Mouse (Mus musculus) erythroid progenitor cell, adult 5-6 weeks (primary cell): ENCODE measurements around the gene Nfatc2ip. TPM values are rescaled to one million over a fixed set of nuclear protein-coding genes. Genes with fewer than 3 reads are reported as not detected.

Source experiments
- total RNA-seq, 2 experiments: library from RNA; stranded (forward) in 1 of 2; stranded (reverse) in 1 of 2; fragments of 150-400 nt in 1 of 2; fragments of 186-747, 209-891 nt in 1 of 2; gene quantifications; 2 replicates each; pipeline versions ENCODE4 v1.2.3 to v1.2.4; 2015 to 2017; ENCODE audit warnings: low replicate concordance in 2 of 2

The Nfatc2ip gene
- total RNA-seq, 2 experiments from 2014 or later, result 10.1 to 22.7 TPM

Other genes with a start within 250 kb of the Nfatc2ip start
- gene Xpo6, start 196.2 kb downstream of the Nfatc2ip start, total RNA-seq (2015; ENCODE audit: low replicate concordance), result 58.4 and 66.2 TPM in 2 replicates
- gene Xpo6, start 196.2 kb downstream of the Nfatc2ip start, total RNA-seq (2017; ENCODE audit: low replicate concordance), result 21.9 and 25.2 TPM in 2 replicates
- 2.5 and 5.0 TPM in 2 replicates for gene Sbk1, start 124.1 kb downstream of the Nfatc2ip start, total RNA-seq (2015; ENCODE audit: low replicate concordance)
- gene Sbk1, start 124.1 kb downstream of the Nfatc2ip start, total RNA-seq (2017; ENCODE audit: low replicate concordance), result 3.4 and 4.0 TPM in 2 replicates
- gene Lat, start 27.2 kb downstream of the Nfatc2ip start, total RNA-seq (2015; ENCODE audit: low replicate concordance), result 13.4 and 22.7 TPM in 2 replicates
- gene Lat, start 27.2 kb downstream of the Nfatc2ip start, total RNA-seq (2017; ENCODE audit: low replicate concordance), result 1.7 and 3.5 TPM in 2 replicates
- gene Spns1, start 19.3 kb downstream of the Nfatc2ip start, total RNA-seq (2015; ENCODE audit: low replicate concordance), result 7.6 and 8.0 TPM in 2 replicates
- 3.1 and 5.8 TPM in 2 replicates for gene Spns1, start 19.3 kb downstream of the Nfatc2ip start, total RNA-seq (2017; ENCODE audit: low replicate concordance)
- 18.4 and 35.2 TPM in 2 replicates for gene Cd19, start 18.2 kb upstream of the Nfatc2ip start, total RNA-seq (2015; ENCODE audit: low replicate concordance)
- 11.2 and 18.8 TPM in 2 replicates for gene Cd19, start 18.2 kb upstream of the Nfatc2ip start, total RNA-seq (2017; ENCODE audit: low replicate concordance)
- gene Rabep2, start 32.0 kb upstream of the Nfatc2ip start, total RNA-seq (2015; ENCODE audit: low replicate concordance), result 4.3 and 8.0 TPM in 2 replicates
- gene Rabep2, start 32.0 kb upstream of the Nfatc2ip start, total RNA-seq (2017; ENCODE audit: low replicate concordance), result 1.4 and 7.2 TPM in 2 replicates
- 2.2 TPM in 1 of 2 replicates, not detected in the other for gene Atp2a1, start 66.4 kb upstream of the Nfatc2ip start, total RNA-seq (2015; ENCODE audit: low replicate concordance)
- gene Atp2a1, start 66.4 kb upstream of the Nfatc2ip start, total RNA-seq (2017; ENCODE audit: low replicate concordance), result not detected in 2 replicates
- 4.7 and 12.6 TPM in 2 replicates for gene Sh2b1, start 78.7 kb upstream of the Nfatc2ip start, total RNA-seq (2015; ENCODE audit: low replicate concordance)
- 4.1 and 4.6 TPM in 2 replicates for gene Sh2b1, start 78.7 kb upstream of the Nfatc2ip start, total RNA-seq (2017; ENCODE audit: low replicate concordance)
- gene Tufm, start 90.6 kb upstream of the Nfatc2ip start, total RNA-seq (2015; ENCODE audit: low replicate concordance), result 23.8 and 28.1 TPM in 2 replicates
- 10.7 and 11.6 TPM in 2 replicates for gene Tufm, start 90.6 kb upstream of the Nfatc2ip start, total RNA-seq (2017; ENCODE audit: low replicate concordance)
- 94.7 and 95.1 TPM in 2 replicates for gene Atxn2l, start 106.7 kb upstream of the Nfatc2ip start, total RNA-seq (2015; ENCODE audit: low replicate concordance)
- gene Atxn2l, start 106.7 kb upstream of the Nfatc2ip start, total RNA-seq (2017; ENCODE audit: low replicate concordance), result 71.8 and 75.6 TPM in 2 replicates
- gene Eif3c, start 169.7 kb upstream of the Nfatc2ip start, total RNA-seq (2015; ENCODE audit: low replicate concordance), result 42.3 and 63.8 TPM in 2 replicates
- gene Eif3c, start 169.7 kb upstream of the Nfatc2ip start, total RNA-seq (2017; ENCODE audit: low replicate concordance), result 77.8 and 113 TPM in 2 replicates
- 5.9 and 12.3 TPM in 2 replicates for gene Apobr, start 188.2 kb upstream of the Nfatc2ip start, total RNA-seq (2015; ENCODE audit: low replicate concordance)
- 3.2 and 6.1 TPM in 2 replicates for gene Apobr, start 188.2 kb upstream of the Nfatc2ip start, total RNA-seq (2017; ENCODE audit: low replicate concordance)
- 2.9 and 17.2 TPM in 2 replicates for gene Cln3, start 189.1 kb upstream of the Nfatc2ip start, total RNA-seq (2015; ENCODE audit: low replicate concordance)
- gene Cln3, start 189.1 kb upstream of the Nfatc2ip start, total RNA-seq (2017; ENCODE audit: low replicate concordance), result 1.9 and 3.9 TPM in 2 replicates
- gene Il27, start 198.2 kb upstream of the Nfatc2ip start, total RNA-seq (2015; ENCODE audit: low replicate concordance), result 1.3 TPM in 1 of 2 replicates, not detected in the other
- not detected in 2 replicates for gene Il27, start 198.2 kb upstream of the Nfatc2ip start, total RNA-seq (2017; ENCODE audit: low replicate concordance)
- gene Nupr1, start 234.1 kb upstream of the Nfatc2ip start, total RNA-seq (2015; ENCODE audit: low replicate concordance), result 2.5 TPM in 1 of 2 replicates, not detected in the other
- 1.2 and 15.8 TPM in 2 replicates for gene Nupr1, start 234.1 kb upstream of the Nfatc2ip start, total RNA-seq (2017; ENCODE audit: low replicate concordance)